Mouse (Mus musculus): ENCODE measurements around the gene Gm7137. TPM values are rescaled to one million over a fixed set of nuclear protein-coding genes. Genes with fewer than 3 reads are reported as not detected.
"Not testable (repeated sequence)": the region's sequence is repeated elsewhere in the genome, so short reads cannot be mapped to it uniquely, and the experiment has no call there.

Gene Gm7137
- polyA plus RNA-seq, 1 experiment from 2014 or later: not detected

DNA sequence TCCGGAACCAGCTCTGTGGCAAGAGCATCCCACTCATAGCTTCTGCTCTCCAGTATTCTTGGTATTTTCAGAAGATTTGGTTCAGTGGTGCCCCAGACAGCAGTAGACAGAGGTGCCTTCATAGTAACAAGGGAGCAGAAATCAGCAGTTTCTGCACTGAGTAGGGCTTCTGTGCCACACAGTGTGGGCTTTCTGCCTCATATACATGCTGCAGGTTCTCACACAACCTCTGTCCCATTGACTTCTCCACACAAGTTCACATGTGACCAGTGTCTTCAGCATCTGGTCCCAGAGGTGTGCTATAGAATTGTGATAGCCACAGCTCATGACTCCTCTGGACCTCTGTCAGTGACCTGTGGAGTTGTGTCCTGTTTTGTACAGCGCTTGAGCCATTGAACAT lies 621 bp upstream of the Gm7137 start:
- no peak overlapping the region for H3K27ac ChIP-seq
- DNase-seq (ENCODE audit: low spot score): no peak
- no peak overlapping the region for H3K4me3 ChIP-seq
- no peaks in the 10 kb centered on the region for H3K27me3 ChIP-seq (ENCODE audit: insufficient read depth, poor library complexity, severe bottlenecking)
- WGBS: 75% methylated on average over 2 of the region's 2 CpGs
- H3K9me3 ChIP-seq: no peaks in the 10 kb centered on the region
- 0 out of 2 replicates have a peak, but pooled peaks cover 3% of the 10 kb centered on the region for H3K4me1 ChIP-seq
- H3K36me3 ChIP-seq: no peaks in the 10 kb centered on the region

DNA sequence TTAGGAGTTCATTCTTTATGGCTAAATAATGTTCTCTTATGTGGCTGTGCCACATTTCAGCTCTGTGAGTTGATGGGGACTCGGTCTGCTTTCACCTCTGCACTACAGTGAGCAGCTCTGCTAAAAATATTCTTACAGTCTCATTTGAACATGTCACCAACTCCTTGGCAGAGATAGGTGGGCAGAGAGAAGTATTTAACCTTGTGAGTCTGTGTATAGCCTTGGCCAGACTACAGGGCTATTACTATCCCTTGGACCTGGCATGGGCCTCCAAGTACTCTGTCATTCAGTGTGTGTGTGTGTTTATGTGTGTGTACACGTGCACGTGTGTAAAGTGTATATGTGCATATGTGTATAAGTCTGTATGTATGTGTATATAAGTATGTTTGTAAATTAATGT lies 4.6 kb downstream of the Gm7137 start:
- H3K9me3 ChIP-seq; DNase-seq (ENCODE audit: low spot score); H3K4me3 ChIP-seq; H3K27ac ChIP-seq; H3K27me3 ChIP-seq (ENCODE audit: insufficient read depth, poor library complexity, severe bottlenecking); H3K36me3 ChIP-seq; H3K4me1 ChIP-seq: not testable (repeated sequence)
- 71% methylated on average over 3 of the region's 3 CpGs for WGBS

GRCm38 (mm10) chr10:77782442-77782841 lies 5.6 kb downstream of the Gm7137 start, which contains the start of gene Gm3250:
TSS of gene Gm3250 (minus strand) at chr10:77782542.
- H3K4me1 ChIP-seq; H3K27ac ChIP-seq; H3K27me3 ChIP-seq (ENCODE audit: insufficient read depth, poor library complexity, severe bottlenecking); H3K36me3 ChIP-seq; H3K4me3 ChIP-seq; H3K9me3 ChIP-seq; DNase-seq (ENCODE audit: low spot score): not testable (repeated sequence)
- WGBS: 33% methylated on average over 1 of the region's 1 CpGs

- 64% methylated on average over 1 of the region's 1 CpGs for WGBS
- not testable (repeated sequence) for H3K36me3 ChIP-seq; H3K4me1 ChIP-seq; H3K27me3 ChIP-seq (ENCODE audit: insufficient read depth, poor library complexity, severe bottlenecking); H3K4me3 ChIP-seq; H3K27ac ChIP-seq; H3K9me3 ChIP-seq; DNase-seq (ENCODE audit: low spot score)
Observed at GRCm38 (mm10) chr10:77776844-77777243, 11.2 kb downstream of the Gm7137 start, which contains the start of gene Gm7138. TSS of gene Gm7138 (minus strand) at chr10:77776944.

DNA sequence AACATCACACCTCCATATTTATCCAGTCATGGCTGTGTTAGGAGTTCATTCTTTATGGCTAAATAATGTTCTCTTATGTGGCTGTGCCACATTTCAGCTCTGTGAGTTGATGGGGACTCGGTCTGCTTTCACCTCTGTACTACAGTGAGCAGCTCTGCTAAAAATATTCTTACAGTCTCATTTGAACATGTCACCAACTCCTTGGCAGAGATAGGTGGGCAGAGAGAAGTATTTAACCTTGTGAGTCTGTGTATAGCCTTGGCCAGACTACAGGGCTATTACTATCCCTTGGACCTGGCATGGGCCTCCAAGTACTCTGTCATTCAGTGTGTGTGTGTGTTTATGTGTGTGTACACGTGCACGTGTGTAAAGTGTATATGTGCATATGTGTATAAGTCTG lies 15.9 kb downstream of the Gm7137 start:
- not testable (repeated sequence) for H3K4me3 ChIP-seq; DNase-seq (ENCODE audit: low spot score); H3K4me1 ChIP-seq; H3K27ac ChIP-seq; H3K9me3 ChIP-seq; H3K36me3 ChIP-seq; H3K27me3 ChIP-seq (ENCODE audit: insufficient read depth, poor library complexity, severe bottlenecking)
- 69% methylated on average over 3 of the region's 3 CpGs for WGBS

DNA sequence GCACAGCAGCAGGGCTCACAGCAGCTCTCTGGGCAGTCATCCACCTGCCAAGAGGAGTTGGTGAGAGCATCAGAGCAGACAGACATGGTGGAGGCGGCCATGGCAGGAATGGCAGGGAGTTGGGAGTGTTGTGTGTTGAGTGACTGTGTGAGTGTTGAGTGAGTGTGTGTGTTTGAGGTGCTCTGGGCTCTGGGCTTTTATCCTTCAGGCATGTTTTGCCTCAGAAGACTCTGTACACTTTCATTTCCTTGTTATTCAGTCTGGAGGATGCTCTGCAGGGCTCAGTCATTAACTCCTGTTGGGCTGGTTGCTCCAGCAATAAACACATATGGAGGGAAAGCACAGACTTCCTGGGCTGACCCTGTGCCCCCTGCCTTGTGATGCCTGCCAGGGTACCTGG lies 16.8 kb downstream of the Gm7137 start, which contains the start of gene Gm3238:
Gm3238 (minus strand) TSS at position 101 of the 400 bp plus-strand sequence.
- not testable (repeated sequence) for H3K9me3 ChIP-seq; H3K4me3 ChIP-seq; H3K36me3 ChIP-seq; H3K27me3 ChIP-seq (ENCODE audit: insufficient read depth, poor library complexity, severe bottlenecking); H3K4me1 ChIP-seq; DNase-seq (ENCODE audit: low spot score); H3K27ac ChIP-seq
- 56% methylated on average over 1 of the region's 1 CpGs for WGBS

- Histone ChIP-seq H3K36me3 (no peaks in the 10 kb centered on the region), H3K27me3 (ENCODE audit: insufficient read depth, poor library complexity, severe bottlenecking) (no peaks in the 10 kb centered on the region), H3K4me3 (no peak overlapping the region), H3K27ac (no peak overlapping the region), H3K4me1 (no peaks in the 10 kb centered on the region), H3K9me3 (no peaks in the 10 kb centered on the region)
- no peak for DNase-seq (ENCODE audit: low spot score)
- WGBS: 78% methylated on average over 1 of the region's 1 CpGs
Observed at GRCm38 (mm10) chr10:77769727-77770126, 18.3 kb downstream of the Gm7137 start.

- WGBS: no CpG with 5 or more reads among the region's 1 CpGs
- not testable (repeated sequence) for H3K27me3 ChIP-seq (ENCODE audit: insufficient read depth, poor library complexity, severe bottlenecking); DNase-seq (ENCODE audit: low spot score); H3K4me3 ChIP-seq; H3K36me3 ChIP-seq; H3K4me1 ChIP-seq; H3K9me3 ChIP-seq; H3K27ac ChIP-seq
Observed at GRCm38 (mm10) chr10:77759582-77759981, 28.4 kb downstream of the Gm7137 start, which contains the start of gene Gm3233. TSS of gene Gm3233 (minus strand) at chr10:77759682.

DNA sequence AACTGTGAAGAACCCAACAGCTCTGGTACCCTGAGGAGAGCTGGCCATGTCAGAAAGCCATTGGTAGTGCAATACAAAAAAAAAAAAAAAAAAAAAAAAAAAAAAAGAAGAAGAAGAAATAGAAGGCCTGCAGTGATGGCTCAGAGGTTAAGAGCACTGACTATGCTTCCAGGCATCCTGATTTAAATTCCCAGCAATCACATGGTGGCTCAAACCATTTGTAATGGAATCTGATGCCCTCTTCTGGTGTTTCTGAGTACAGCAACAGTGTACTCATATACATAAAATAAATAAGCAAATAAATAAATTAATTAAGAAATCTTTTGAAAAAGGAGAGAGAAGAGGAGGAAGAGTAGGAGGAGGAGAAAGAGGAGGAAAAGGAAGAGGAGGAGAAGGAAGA lies 34.6 kb downstream of the Gm7137 start:
- H3K27me3 ChIP-seq (ENCODE audit: insufficient read depth, poor library complexity, severe bottlenecking): peaks cover 6% of the 10 kb centered on the region; the same call in 1 of the 2 replicates
- no peaks in the 10 kb centered on the region for H3K4me1 ChIP-seq
- H3K27ac ChIP-seq: no peak overlapping the region
- no peak for DNase-seq (ENCODE audit: low spot score)
- no peaks in the 10 kb centered on the region for H3K36me3 ChIP-seq
- H3K9me3 ChIP-seq: no peaks in the 10 kb centered on the region
- H3K4me3 ChIP-seq: no peak overlapping the region

- 64% methylated on average over 3 of the region's 3 CpGs for WGBS
- H3K27me3 ChIP-seq (ENCODE audit: insufficient read depth, poor library complexity, severe bottlenecking); DNase-seq (ENCODE audit: low spot score): not testable (repeated sequence)
Observed at GRCm38 (mm10) chr10:77752312-77752711, 35.7 kb downstream of the Gm7137 start.

GRCm38 (mm10) chr10:77751254-77751653 lies 36.7 kb downstream of the Gm7137 start, which contains the start of gene Gm9736:
TSS of gene Gm9736 (minus strand) at chr10:77751354.
- H3K4me3 ChIP-seq; DNase-seq (ENCODE audit: low spot score); H3K27ac ChIP-seq; H3K9me3 ChIP-seq; H3K36me3 ChIP-seq; H3K4me1 ChIP-seq; H3K27me3 ChIP-seq (ENCODE audit: insufficient read depth, poor library complexity, severe bottlenecking): not testable (repeated sequence)
- WGBS: 53% methylated on average over 1 of the region's 1 CpGs

More at GRCm38 (mm10) chr10:77752312-77752711, 35.7 kb downstream of the Gm7137 start:
- not testable (repeated sequence) for H3K9me3 ChIP-seq, H3K4me1 ChIP-seq, H3K27ac ChIP-seq, H3K36me3 ChIP-seq, H3K4me3 ChIP-seq

GRCm38 (mm10) chr10:77750686-77751085 lies 37.3 kb downstream of the Gm7137 start:
- H3K4me1 ChIP-seq; DNase-seq (ENCODE audit: low spot score); H3K36me3 ChIP-seq; H3K4me3 ChIP-seq; H3K9me3 ChIP-seq; H3K27ac ChIP-seq; H3K27me3 ChIP-seq (ENCODE audit: insufficient read depth, poor library complexity, severe bottlenecking): not testable (repeated sequence)
- WGBS: 73% methylated on average over 1 of the region's 1 CpGs

DNA sequence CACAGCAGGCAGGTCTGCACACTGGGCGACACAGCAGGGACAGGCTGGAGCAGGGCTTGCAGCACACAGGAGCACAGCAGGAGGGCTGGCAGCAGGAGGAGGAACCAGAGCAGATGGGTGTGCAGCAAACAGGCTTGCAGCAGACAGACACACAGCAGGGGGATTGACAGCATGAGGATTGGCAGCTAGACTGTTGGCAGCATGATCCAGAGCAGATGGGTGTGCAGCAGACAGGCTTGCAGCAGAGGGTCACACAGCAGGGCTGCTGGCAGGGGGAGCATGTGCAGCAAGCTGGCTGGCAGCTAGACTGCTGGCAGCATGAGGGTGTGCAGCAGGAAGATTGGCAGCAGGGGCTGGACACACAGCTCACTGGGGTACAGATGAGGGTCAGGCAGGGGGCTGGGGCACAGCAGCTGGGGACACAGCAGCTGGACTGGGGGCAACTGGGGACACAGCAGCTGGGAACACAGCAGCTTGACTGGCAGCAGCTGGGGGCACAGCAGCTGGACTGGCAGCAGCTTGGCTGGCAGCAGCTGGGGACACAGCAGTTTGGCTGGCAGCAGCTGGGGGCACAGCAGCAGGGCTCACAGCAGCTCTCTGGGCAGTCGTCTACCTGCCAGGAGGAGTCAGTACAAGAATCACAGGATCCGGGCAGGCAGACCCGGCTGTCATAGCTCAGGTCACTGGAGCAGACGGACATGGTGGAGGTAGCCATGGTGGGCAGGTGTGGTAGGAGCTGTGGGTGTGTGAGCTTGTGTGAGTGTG lies 45.9 kb downstream of the Gm7137 start, which contains the start of gene Gm18596:
Gm18596 (minus strand) TSS at position 715 of the 765 bp plus-strand sequence.
- 60% methylated on average over 4 of the region's 5 CpGs for WGBS
- not testable (repeated sequence) for H3K9me3 ChIP-seq; H3K4me3 ChIP-seq; DNase-seq (ENCODE audit: low spot score); H3K27me3 ChIP-seq (ENCODE audit: insufficient read depth, poor library complexity, severe bottlenecking); H3K27ac ChIP-seq; H3K36me3 ChIP-seq; H3K4me1 ChIP-seq
